Mouse (Mus musculus) kidney, postnatal 36 days (tissue): Measurements from ENCODE around the gene Abcb6.

Experiments
- DNase-seq, 2 experiments: peaks; one replicate each; pipeline ENCODE4 v3.0.0; 2021 to 2022; ENCODE audit warnings: mixed read lengths in 2 of 2

Gene Abcb6

GRCm38 (mm10) chr1:75192452-75192851, 12.3 kb upstream of the Abcb6 start:
- DNase-seq: peak; percentile 73 to 75

GRCm38 (mm10) chr1:75191622-75192402, 11.6 kb upstream of the Abcb6 start, which contains the start of the genes Ankzf1 and Atg9a:
Gene Ankzf1 (plus strand): TSS chr1:75192151.
Gene Atg9a (minus strand): TSS chr1:75192196.
- DNase-seq: peak; percentile 94 to 99

DNA sequence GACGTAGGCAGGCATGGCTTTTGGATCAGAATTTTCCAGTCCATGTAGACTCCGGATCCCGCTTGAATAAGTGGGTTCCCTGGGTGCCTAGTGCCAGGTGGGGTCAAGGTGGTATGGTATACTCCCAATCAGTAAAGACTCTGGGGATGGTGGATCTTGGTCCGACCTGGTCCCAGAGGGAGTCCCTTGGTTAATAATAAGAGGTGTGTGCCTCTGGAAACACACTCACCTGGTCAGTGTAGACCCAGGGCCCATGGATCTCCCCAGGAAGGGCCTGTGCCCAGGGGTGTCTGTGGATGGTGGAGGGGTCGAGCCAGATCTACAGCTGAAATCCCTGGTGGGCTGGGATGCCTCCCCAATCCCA, 11.0 kb upstream of the Abcb6 start:
- no peak for DNase-seq

- DNase-seq: no peak
Observed at GRCm38 (mm10) chr1:75190577-75190976, 10.4 kb upstream of the Abcb6 start.

DNA sequence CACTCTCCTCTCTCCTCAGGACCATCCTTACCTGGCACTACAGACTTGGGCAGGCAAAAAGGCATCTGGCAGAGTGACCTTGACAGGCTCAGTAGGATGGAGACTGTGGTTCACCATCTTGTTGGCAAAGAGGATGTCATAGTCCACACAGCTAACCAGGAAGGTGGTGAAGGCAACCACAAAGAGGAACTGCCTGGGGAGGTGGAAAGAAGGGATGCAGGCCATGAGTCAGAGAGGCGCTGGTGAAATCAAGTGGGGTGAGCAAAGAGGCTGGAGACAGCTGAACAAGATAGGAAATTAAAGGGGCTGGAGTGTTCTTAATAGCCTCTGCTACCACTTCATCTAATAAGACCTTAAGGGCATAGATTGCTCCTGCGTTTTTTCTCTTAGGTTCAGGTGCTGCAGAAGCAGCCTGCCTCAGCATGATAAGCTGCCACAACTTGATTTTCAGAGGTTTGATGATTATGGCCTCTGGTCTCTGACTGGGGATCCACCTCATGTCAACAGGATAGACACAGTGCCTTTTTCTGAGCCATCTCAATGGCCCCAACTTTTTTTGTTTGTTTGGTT, 7.8 kb upstream of the Abcb6 start:
- no peak for DNase-seq

- DNase-seq: no peak
Observed at GRCm38 (mm10) chr1:75187126-75187525, 6.9 kb upstream of the Abcb6 start.

GRCm38 (mm10) chr1:75185495-75185894, 5.3 kb upstream of the Abcb6 start:
- DNase-seq: no peak

DNA sequence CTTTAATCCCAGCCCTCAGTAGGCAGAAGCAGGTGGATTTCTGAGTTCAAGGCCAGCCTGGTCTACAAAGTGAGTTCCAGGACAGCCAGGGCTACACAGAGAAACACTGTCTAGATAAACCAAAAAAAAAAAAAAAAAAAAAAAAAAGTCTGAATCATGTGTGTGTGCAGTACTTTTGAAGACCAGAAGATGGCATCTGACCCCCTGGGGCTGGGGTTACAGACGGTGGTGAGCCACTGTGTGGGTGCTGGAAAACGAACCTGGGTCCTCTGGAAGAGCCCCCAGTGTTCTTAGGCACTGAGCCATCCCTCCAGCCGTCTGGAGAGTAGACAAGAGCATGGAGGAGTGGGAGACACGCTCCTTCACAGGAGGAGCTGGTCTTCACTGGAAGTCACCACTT, 2.0 kb upstream of the Abcb6 start:
- no peak for DNase-seq

- no peak for DNase-seq
Observed at GRCm38 (mm10) chr1:75181377-75181870, 1.2 kb upstream of the Abcb6 start.

GRCm38 (mm10) chr1:75180741-75181140, 549 bp upstream of the Abcb6 start:
- no peak for DNase-seq

GRCm38 (mm10) chr1:75179334-75180104, 673 bp downstream of the Abcb6 start:
- DNase-seq: peak; percentile 65 to 78

DNA sequence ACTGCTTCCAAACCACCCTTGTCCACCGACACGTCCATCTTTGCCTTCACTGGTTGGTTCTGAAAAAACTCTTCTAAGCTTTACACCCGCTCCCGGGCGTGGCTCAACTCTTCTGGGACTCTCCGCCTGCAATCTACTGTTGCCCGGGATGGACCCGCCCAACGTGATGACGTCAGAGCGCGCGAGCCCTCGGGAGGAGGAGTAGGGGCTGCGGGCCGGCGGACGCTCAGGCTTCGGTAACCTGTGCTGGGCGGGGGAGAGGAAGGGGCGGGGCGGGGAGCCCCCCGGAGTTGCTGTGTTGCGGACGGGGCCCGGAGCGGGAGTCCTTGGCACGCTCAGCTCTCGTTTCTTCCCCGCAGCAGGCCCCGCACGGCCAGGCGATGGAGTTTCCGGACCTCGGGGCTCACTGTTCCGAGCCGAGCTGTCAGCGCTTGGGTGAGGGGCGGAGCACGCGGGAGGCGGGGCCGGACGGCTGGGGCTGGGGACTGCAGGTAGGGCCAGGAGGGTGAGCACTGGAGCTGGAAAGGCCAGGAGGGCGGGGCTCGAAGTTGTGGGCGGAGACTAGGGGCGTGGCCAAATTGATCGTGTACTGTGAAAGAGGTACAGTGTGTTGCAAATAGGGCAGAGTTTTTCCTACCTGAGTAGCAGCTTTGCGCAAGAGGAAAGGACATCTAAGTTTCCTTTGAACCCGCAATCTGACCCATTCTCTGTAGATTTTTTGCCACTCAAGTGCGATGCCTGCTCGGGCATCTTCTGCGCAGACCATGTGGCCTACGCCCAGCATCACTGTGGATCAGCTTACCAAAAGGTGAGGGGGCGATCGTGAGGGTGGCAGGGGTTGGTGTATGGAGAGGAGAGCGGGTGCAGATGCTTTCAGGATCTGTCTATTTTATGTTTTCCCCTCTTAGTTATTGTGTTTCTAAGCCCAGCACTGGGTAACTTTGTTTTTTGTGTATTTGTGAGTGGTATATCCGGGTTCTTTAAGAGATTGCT, 11.4 kb downstream of the Abcb6 start, which contains the start of gene Zfand2b:
Gene Zfand2b, plus strand, starts transcription at position 175 of the 993 bp plus-strand sequence.
- DNase-seq: peak; percentile 98 to 99

DNA sequence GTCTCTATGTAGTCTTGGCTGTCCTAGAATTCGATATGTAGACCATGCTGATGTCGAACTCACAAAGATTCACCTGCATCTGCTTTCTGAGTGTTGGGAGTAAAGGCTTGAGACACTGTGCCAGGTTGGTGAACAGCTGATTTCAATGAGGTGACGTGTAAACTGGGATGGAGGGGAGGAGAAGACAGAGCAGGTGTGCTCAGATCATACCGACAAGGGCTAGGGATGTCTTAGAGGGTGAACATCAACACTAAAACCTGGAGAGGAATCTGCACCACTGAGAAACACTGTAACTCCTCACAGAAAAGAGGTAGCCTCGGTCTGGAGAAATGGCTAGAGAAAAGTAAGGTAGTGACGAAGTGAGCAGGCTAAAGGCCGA, 12.1 kb downstream of the Abcb6 start:
- no peak for DNase-seq

DNA sequence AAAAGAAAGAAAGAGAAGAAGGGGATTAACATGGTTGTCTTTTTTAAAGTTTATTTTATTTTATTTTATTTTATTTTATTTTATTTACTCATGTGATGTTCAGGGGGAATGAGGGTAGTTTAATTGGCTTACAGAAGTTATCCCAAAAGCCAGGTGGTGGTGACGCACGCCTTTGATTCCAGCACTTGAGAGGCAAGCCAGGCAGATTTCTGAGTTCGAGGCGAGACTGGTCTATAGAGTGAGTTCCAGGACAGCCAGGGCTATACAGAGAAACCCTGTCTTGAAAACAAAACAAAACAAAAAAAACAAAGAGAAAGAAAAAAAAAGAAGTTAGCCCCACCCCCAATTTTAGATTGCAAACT, 20.0 kb downstream of the Abcb6 start:
- DNase-seq: no peak

DNA sequence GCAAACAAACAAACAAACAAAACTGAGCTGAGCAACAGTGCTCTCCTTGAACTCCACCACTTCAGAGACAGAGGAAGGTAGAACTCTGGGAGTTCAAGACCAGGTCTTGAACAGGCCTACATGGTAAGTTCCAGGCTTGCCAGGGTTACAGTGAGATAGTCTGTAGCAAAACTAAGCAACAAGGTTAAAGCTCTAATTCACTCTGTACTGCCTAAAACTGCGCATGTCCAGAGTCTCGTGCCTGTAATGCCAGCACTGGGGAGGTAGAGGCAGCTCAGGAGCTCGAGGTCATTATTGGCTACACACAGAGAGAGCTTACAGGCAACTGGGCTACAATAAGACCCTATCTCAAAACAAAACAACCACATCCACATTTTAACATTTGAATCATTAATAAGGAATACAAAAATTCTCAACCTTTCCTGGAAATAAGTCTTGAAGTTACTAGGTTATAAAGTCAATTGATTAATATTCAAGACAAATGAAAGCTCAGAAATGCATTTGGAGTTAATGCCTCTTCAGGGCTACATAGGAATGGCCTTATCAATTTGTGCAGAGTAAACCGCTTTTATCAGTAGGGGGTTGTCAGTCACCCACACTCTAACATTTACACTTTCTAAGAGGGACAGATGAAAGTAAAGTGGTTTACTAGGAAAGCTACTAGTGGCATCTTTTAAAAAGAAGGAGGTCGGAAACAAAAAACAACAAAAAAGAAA, 20.5 kb downstream of the Abcb6 start:
- DNase-seq: no peak

DNA sequence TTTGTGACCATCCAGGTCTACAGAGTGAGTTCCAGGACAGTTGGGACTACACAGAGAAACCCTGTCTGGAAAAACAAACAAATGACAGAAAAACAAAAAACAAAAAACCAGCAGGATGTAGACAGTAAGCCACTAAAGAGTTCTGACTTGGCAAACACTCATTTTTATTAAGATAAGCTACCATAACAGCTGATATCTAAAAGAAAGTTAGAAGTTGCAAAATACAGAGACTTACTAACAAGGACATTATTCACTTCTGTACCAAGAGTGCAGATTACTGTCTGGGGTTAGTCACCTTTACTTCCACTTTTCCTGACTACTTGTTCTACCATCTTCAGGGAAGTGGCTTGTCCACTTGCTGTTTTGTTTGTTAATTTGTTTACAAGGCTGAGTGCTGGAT, 21.2 kb downstream of the Abcb6 start:
- no peak for DNase-seq

DNA sequence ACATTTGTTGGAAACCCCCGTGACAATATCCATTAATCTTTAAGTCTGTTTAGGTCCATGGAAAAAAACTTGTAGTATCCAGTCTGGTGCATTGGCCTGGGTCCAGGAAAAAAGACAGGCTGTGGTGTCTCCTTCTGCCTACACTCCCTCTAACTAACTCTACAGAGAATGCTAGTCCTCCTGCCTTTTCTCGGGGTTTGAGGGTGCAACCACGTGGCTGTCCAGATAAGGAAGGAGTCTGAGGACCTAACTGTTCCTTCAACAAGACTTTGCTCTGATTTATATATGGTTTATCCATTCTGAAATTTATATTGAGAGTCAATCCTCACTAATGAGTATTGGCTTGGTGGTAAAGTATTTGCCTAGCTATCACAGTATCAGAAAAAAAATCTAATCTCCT, 24.4 kb downstream of the Abcb6 start:
- DNase-seq: no peak

- peak in 1 of 2 experiments; percentile 36 for DNase-seq
Observed at GRCm38 (mm10) chr1:75148727-75149126, 31.5 kb downstream of the Abcb6 start.

- DNase-seq: peak; percentile 64 to 79
Observed at GRCm38 (mm10) chr1:75147411-75148135, 32.6 kb downstream of the Abcb6 start.

DNA sequence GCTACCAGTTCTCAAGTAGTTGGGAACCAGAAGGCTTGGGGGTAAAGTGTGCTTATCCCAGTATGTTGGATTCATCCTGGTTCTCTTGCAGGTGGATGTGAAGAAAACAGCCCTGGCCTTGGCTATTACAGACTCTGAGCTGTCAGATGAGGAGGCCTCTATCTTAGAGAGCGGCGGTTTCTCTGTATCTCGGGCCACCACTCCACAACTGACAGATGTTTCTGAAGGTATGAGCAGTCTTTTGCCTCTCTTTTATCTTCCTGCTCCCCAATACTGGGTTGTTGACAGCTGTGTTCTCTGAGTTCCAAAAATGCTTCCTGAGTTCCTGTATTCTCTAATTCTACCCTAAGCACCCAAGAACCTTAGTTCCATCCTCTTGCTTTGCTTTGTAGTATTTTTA, 34.6 kb downstream of the Abcb6 start:
- DNase-seq: no peak
